Mouse (Mus musculus) megakaryocyte-erythroid progenitor cell, adult 5-6 weeks (primary cell): ENCODE results near the gene Gm6377. TPM values are rescaled to one million over a fixed set of nuclear protein-coding genes. Genes with fewer than 3 reads are reported as not detected.

Source experiments
- ATAC-seq: replicated peaks from 2 replicates; pipeline ENCODE4 v1.8.0; 2016; ENCODE audit warnings: mild to moderate bottlenecking, inconsistent platforms; ENCODE audit not compliant: severe bottlenecking, poor library complexity, low FRiP score, low TSS enrichment
- total RNA-seq, 2 experiments: library from RNA; stranded (forward) in 1 of 2; stranded (reverse) in 1 of 2; fragments of 200-1000, 215-1000 nt in 1 of 2; fragments of >200 nt in 1 of 2; fragmentation: Nextera tagmentation in 1 of 2; gene quantifications; 2 replicates each; pipeline ENCODE4 v1.2.3; 2014 to 2017

The Gm6377 gene
- total RNA-seq (2014; fragmentation: Nextera tagmentation) (not detected in 2 replicates), total RNA-seq (2017) (3.4 TPM in 1 of 2 replicates, not detected in the other)

- ATAC-seq, result no peak
Observed at GRCm38 (mm10) chrX:109196468-109196867, at the start of gene Gm6377. Gm6377 (plus strand) TSS chrX:109196756.

- ATAC-seq, result no peak
Observed at GRCm38 (mm10) chrX:109147108-109147507, 49.4 kb upstream of the Gm6377 start.

GRCm38 (mm10) chrX:109151228-109151627 lies 45.3 kb upstream of the Gm6377 start:
- no peak for ATAC-seq

GRCm38 (mm10) chrX:109160326-109160725 lies 36.2 kb upstream of the Gm6377 start:
- ATAC-seq, result no peak

- no peak for ATAC-seq
Observed at GRCm38 (mm10) chrX:109160901-109161300, 35.7 kb upstream of the Gm6377 start.

GRCm38 (mm10) chrX:109175038-109175437 lies 21.5 kb upstream of the Gm6377 start:
- ATAC-seq, result no peak

GRCm38 (mm10) chrX:109175470-109175869 lies 21.1 kb upstream of the Gm6377 start:
- ATAC-seq, result no peak

- ATAC-seq, result no peak
Observed at GRCm38 (mm10) chrX:109184706-109185478, 11.7 kb upstream of the Gm6377 start.

GRCm38 (mm10) chrX:109189607-109190006 lies 6.9 kb upstream of the Gm6377 start:
- ATAC-seq, result no peak

- ATAC-seq, result no peak
Observed at GRCm38 (mm10) chrX:109190969-109191368, 5.6 kb upstream of the Gm6377 start.

- no peak for ATAC-seq
Observed at GRCm38 (mm10) chrX:109191436-109191835, 5.1 kb upstream of the Gm6377 start.

- no peak for ATAC-seq
Observed at GRCm38 (mm10) chrX:109207843-109208242, 11.3 kb downstream of the Gm6377 start.

GRCm38 (mm10) chrX:109228720-109229119 lies 32.2 kb downstream of the Gm6377 start:
- no peak for ATAC-seq

GRCm38 (mm10) chrX:109235383-109236036 lies 39.0 kb downstream of the Gm6377 start:
- ATAC-seq, result no peak

- no peak for ATAC-seq
Observed at GRCm38 (mm10) chrX:109238163-109238562, 41.6 kb downstream of the Gm6377 start.

Other genes with a start within 250 kb of the Gm6377 start
- 81.0 and 104 TPM in 2 replicates for gene Hmgn5, start 183.4 kb upstream of the Gm6377 start, total RNA-seq (2014; fragmentation: Nextera tagmentation)
- gene Hmgn5, start 183.4 kb upstream of the Gm6377 start, total RNA-seq (2017), result 94.9 and 102 TPM in 2 replicates
- gene Sh3bgrl, start 101.4 kb upstream of the Gm6377 start, total RNA-seq (2014; fragmentation: Nextera tagmentation), result 101 and 104 TPM in 2 replicates
- gene Sh3bgrl, start 101.4 kb upstream of the Gm6377 start, total RNA-seq (2017), result 137 and 174 TPM in 2 replicates